Mouse (Mus musculus) lung, embryonic 16.5 days (tissue): ENCODE measurements at regions not wholly inside any gene's neighbourhood (a gene's known extent, or its start where the extent isn't known, plus 50 kb on each side); places are given as distances from the start of the nearest gene placed in this dataset.

ENCODE experiments used
- ATAC-seq: fragments of 200-750 bp; cut with Nextera tagmentation; 2 replicates; pipeline ENCODE4 v1.8.0; 2017; ENCODE audit warnings: low read depth, mild to moderate bottlenecking, moderate library complexity
- H3K27ac ChIP-seq: fragments of 300-500 bp; sonication (generic); 2 replicates; pipeline ENCODE4 v1.5.1; 2014; ENCODE audit warnings: mild to moderate bottlenecking, control low read depth, low read length
- H3K27me3 ChIP-seq: fragments of 300-500 bp; sonication (generic); 2 replicates; pipeline ENCODE4 v1.6.1; 2014; ENCODE audit warnings: low read depth, low read length, mixed read lengths; ENCODE audit not compliant: control insufficient read depth, insufficient read depth
- H3K36me3 ChIP-seq: fragments of 300-500 bp; sonication (generic); 2 replicates; pipeline ENCODE4 v1.6.1; 2014; ENCODE audit warnings: low read length; ENCODE audit not compliant: control insufficient read depth, insufficient read depth
- H3K4me1 ChIP-seq: fragments of 300-500 bp; sonication (generic); replicated peaks from 2 replicates; pipeline ENCODE4 v1.6.1; 2014; ENCODE audit warnings: low read length, mixed read lengths; ENCODE audit not compliant: control insufficient read depth, insufficient read depth
- H3K4me2 ChIP-seq: fragments of 300-500 bp; sonication (generic); 2 replicates; pipeline ENCODE4 v1.6.1; 2014; ENCODE audit warnings: low read depth, low read length, control low read depth
- H3K4me3 ChIP-seq: fragments of 300-500 bp; sonication (generic); 2 replicates; pipeline ENCODE4 v1.5.1; 2014; ENCODE audit warnings: mild to moderate bottlenecking, low read length, control low read depth
- H3K9ac ChIP-seq: fragments of 300-500 bp; sonication (generic); 2 replicates; pipeline ENCODE4 v1.6.1; 2014; ENCODE audit warnings: low read length, control low read depth
- H3K9me3 ChIP-seq: fragments of 300-500 bp; sonication (generic); 2 replicates; pipeline ENCODE4 v1.6.1; 2016; ENCODE audit warnings: low read length; ENCODE audit not compliant: control insufficient read depth
- WGBS: fragments of 180-500 bp; shearing (Covaris S2); extraction: QIAGEN DNeasy Blood & Tissue Kit; methylation state at CpG from one replicate; pipeline ENCODE4 v1.1.7; 2014; 5-methylcytosine and 5-hydroxymethylcytosine counted together

DNA sequence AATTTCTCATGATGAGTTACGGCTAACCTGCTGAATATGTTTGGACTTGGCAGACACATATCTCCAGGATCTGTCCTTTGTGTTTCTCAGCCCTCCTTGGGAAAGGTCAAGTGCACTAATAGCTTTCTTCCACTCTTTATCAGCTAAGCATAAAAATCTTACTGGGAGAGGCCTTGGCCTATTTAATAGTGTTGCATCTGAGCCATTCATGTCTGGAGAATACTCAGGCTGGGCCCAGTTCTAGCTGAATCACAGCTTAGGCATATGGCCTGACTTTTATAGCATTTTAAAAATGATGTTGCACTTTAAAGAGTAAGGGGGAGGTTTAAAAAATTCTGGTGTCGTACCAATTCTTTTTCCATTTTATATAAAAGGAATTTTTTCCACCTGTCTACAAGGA is 166.4 kb upstream of the Tas2r134 start:
- H3K4me1 ChIP-seq, result no peaks in the 10 kb centered on the region
- ATAC-seq, result no peak
- H3K9me3 ChIP-seq, result no peaks in the 10 kb centered on the region
- H3K4me3 ChIP-seq, result no peak overlapping the region
- 80% methylated on average over 2 of the region's 2 CpGs for WGBS
- H3K4me2 ChIP-seq, result no peak overlapping the region
- no peak overlapping the region for H3K9ac ChIP-seq
- H3K27me3 ChIP-seq, result no peaks in the 10 kb centered on the region
- no peaks in the 10 kb centered on the region for H3K36me3 ChIP-seq
- no peak overlapping the region for H3K27ac ChIP-seq

DNA sequence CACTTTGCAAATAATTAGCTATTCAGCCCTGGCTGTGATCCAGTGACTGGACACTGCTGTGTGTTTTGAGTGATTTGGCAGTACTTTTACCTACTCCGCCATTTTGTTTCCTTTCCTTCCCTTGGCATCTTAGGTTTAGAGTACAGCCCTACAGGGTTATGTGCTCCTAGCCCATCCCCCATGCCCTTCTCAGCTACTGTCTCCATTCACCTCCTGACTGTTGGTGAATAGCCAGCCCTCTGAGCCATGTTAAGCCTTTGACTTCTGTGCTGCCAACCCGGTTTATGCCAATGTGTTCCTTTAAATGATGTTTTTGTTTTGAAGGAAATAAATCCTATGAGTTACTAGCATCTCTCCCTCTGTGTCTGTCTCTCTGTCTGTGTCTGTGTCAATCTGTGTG is 167.8 kb upstream of the Tas2r134 start:
- WGBS, result 88% methylated on average over 2 of the region's 2 CpGs
- Histone ChIP-seq H3K4me2 (no peak overlapping the region), H3K36me3 (no peaks in the 10 kb centered on the region), H3K4me1 (no peaks in the 10 kb centered on the region), H3K4me3 (no peak overlapping the region), H3K27ac (no peak overlapping the region), H3K9me3 (no peaks in the 10 kb centered on the region), H3K9ac (no peak overlapping the region), H3K27me3 (no peaks in the 10 kb centered on the region)
- ATAC-seq, result no peak

DNA sequence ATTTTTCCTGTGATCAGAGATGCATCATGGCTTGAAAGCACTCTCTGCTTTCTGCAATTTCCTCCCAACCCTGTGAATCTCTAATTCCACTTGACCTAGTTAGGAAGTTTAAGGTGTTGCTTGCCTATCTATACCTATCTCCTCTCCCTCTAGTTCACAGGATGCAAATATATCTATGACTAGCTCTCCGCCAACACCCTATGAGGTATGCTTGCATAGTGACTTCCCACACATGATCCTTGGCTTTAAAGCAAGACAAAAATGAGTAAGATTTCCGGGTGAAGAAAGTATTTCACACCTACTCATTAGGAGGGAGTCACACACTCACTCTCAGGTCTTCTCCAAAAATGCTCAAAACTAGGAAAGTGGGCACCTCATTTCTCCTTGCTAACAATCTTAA is 169.6 kb upstream of the Tas2r134 start:
- no peak overlapping the region for H3K27ac ChIP-seq
- H3K4me1 ChIP-seq, result no peaks in the 10 kb centered on the region
- H3K36me3 ChIP-seq, result no peaks in the 10 kb centered on the region
- no peak overlapping the region for H3K4me3 ChIP-seq
- WGBS, result 76% methylated on average over 2 of the region's 2 CpGs
- no peaks in the 10 kb centered on the region for H3K27me3 ChIP-seq
- H3K9me3 ChIP-seq, result no peaks in the 10 kb centered on the region
- ATAC-seq, result no peak
- no peak overlapping the region for H3K9ac ChIP-seq
- no peak overlapping the region for H3K4me2 ChIP-seq

DNA sequence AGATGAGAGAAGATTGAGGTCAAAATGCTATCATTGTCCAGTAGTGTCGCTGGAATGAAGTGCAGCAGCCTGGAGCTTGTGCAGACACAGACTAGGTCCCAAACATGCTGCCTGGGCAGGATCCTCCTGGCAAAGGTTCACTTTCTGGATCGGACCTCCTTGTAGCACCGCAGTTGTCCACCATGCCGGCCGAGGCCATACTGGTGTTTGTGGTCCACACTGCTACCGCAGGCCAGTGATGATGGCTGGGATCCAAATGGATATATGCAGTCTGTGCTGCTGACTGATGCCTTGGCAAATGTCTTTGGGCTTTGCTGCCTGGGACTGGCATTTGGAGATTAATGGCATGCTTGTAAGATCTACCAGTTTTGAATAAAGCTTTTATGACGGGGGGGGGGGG is 174.5 kb upstream of the Tas2r134 start:
- no peaks in the 10 kb centered on the region for H3K27me3 ChIP-seq
- H3K9ac ChIP-seq, result no peak overlapping the region
- H3K36me3 ChIP-seq, result no peaks in the 10 kb centered on the region
- ATAC-seq, result no peak
- H3K4me1 ChIP-seq, result no peaks in the 10 kb centered on the region
- no peak overlapping the region for H3K4me3 ChIP-seq
- WGBS, result 67% methylated on average over 7 of the region's 7 CpGs
- no peaks in the 10 kb centered on the region for H3K9me3 ChIP-seq
- no peak overlapping the region for H3K4me2 ChIP-seq
- H3K27ac ChIP-seq, result no peak overlapping the region

DNA sequence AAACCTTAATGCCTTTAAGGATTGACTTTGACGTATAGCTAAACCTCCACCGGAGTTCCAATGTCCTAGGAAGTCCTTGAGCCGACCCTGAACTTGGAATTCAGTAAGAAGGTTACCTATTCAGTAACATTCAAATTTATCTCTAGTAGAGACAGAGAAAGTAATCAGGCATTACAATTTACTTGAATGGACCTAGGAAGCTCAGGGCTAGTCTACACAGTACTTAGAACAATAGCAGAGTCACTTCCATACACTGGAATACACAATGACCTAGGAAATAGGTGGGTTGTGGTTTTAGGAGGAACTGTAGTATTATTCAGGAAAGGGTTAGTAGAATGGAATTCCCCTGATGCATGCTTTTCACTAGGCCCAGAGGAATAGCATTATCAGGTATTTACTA is 179.2 kb upstream of the Tas2r134 start:
- H3K36me3 ChIP-seq, result no peaks in the 10 kb centered on the region
- no peaks in the 10 kb centered on the region for H3K4me1 ChIP-seq
- H3K9ac ChIP-seq, result no peak overlapping the region
- H3K4me2 ChIP-seq, result no peak overlapping the region
- no peaks in the 10 kb centered on the region for H3K9me3 ChIP-seq
- no peak overlapping the region for H3K27ac ChIP-seq
- H3K27me3 ChIP-seq, result no peaks in the 10 kb centered on the region
- WGBS, result 92% methylated on average over 3 of the region's 3 CpGs
- ATAC-seq, result no peak
- H3K4me3 ChIP-seq, result no peak overlapping the region

DNA sequence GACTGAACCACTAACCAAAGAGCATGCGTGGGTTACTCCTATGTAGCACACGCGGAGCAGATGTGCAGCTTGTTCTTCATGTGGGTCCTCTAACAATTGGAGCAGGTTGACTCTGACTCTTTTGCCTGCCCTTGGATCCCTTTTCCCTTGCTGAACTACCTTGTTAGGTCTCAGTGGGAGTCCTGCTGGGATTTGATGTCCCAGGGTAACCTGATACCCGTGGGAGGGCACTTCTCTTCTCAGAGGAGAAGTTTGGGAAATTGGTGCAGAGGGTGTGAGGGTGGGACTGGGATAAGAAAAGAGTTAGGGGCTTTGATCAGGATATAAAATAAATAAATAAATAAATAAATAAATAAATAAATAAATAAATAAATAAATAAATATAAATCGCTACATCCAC is 179.7 kb upstream of the Tas2r134 start:
- Histone ChIP-seq H3K9me3 (no peaks in the 10 kb centered on the region), H3K27me3 (no peaks in the 10 kb centered on the region), H3K27ac (no peak overlapping the region), H3K4me3 (no peak overlapping the region), H3K4me2 (no peak overlapping the region), H3K36me3 (no peaks in the 10 kb centered on the region), H3K9ac (no peak overlapping the region), H3K4me1 (no peaks in the 10 kb centered on the region)
- no peak for ATAC-seq
- WGBS, result 93% methylated on average over 5 of the region's 5 CpGs

DNA sequence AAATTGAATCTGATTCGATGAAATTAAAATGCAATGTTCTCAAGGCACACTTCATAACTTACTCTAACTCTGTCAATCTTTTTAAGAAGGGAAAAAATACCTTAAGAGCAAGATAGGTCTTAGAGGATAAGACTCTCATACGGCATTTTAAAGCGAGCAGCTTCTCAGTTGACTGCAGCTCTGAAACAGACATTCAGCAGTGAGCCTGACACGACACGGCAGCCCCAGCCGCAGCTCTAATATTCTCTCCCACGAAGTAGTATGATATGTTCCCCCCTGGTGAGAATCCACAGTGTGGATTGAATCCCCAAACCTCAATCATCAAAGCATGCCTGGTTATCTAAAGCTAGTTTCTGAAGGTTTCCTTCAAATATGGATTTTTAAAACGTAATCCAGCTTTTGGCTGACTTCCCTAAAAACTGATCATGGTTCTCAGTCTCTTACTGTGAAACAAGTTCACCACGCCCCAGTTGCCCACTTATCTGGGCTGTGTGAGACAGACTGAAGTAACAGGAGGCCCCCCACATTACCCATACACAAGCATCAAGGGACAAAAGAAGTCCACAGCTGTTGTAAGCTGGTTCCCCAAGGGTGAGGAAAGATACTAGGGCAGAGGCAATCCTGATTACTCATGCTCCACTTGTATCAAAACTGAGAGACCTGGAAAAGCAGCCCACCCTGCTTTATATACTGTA is 182.8 kb upstream of the Tas2r134 start:
- no peaks in the 10 kb centered on the region for H3K4me1 ChIP-seq
- no peaks in the 10 kb centered on the region for H3K36me3 ChIP-seq
- H3K4me2 ChIP-seq, result no peak overlapping the region
- no peak overlapping the region for H3K4me3 ChIP-seq
- ATAC-seq, result no peak
- H3K9ac ChIP-seq, result no peak overlapping the region
- 50% methylated on average over 9 of the region's 9 CpGs for WGBS
- H3K27me3 ChIP-seq, result no peaks in the 10 kb centered on the region
- no peaks in the 10 kb centered on the region for H3K9me3 ChIP-seq
- no peak overlapping the region for H3K27ac ChIP-seq

DNA sequence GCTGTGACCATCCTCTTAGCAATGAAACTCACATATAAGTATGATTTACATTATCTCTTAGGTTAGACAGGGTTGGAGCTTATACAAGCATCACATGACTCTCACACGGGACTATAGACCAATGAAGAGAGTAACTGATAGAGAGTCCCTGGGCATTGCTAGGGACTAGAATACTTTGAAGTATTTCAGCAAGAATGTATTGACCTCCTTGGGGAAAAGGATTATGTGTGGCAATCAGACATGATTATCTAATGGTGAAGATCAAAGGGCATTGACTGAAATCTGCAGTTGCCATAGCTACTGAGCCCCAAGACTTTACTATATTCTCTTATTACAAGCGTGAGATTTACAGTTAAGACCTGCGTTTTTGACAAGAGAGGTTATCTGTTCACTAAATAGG is 183.4 kb upstream of the Tas2r134 start:
- Histone ChIP-seq H3K36me3 (no peaks in the 10 kb centered on the region), H3K4me1 (no peaks in the 10 kb centered on the region), H3K27ac (no peak overlapping the region), H3K27me3 (no peaks in the 10 kb centered on the region), H3K4me3 (no peak overlapping the region), H3K9me3 (no peaks in the 10 kb centered on the region), H3K4me2 (no peak overlapping the region), H3K9ac (no peak overlapping the region)
- 43% methylated on average over 3 of the region's 3 CpGs for WGBS
- no peak for ATAC-seq

DNA sequence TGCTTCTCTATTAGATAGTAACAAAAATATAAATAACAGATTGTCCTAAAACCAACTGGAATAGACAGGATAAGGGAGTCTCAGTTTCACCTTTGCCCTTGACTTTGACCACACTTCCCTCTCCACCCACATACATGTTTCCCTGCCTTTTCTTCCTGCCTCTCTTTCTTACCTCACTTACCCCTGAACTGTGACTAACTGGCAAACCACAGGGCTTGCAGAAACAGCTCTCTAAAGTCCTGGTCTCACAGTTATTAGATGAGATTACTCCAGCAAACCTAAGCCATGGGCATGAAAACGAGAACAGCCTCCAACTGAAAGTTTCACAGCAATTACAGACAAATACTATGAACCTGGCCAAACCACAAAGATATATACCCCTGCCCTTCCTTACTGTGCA is 188.3 kb upstream of the Tas2r134 start:
- Histone ChIP-seq H3K27ac (no peak overlapping the region), H3K4me2 (no peak overlapping the region), H3K9me3 (no peaks in the 10 kb centered on the region), H3K4me1 (no peaks in the 10 kb centered on the region), H3K4me3 (no peak overlapping the region), H3K9ac (no peak overlapping the region), H3K27me3 (no peaks in the 10 kb centered on the region), H3K36me3 (no peaks in the 10 kb centered on the region)
- no peak for ATAC-seq
- WGBS, result 74% methylated on average over 1 of the region's 1 CpGs

DNA sequence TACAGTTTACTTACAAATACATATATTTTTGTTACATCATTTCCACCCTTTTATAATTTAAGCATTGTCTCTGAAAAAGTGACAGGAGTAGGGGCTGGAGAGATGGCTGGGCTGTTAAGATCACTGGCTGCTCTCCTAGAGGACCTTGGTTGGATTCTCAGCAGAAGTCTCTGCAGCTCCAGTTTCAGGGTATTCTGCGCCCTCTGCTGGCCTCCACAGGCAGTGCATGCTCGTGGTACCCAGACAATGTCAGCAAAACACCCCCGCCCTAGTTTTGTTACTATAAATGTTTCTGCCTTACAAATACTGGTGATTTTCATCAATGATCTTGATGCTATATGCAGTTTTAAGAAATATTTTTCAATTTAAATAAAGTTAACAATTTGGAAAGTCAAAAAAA is 190.7 kb upstream of the Tas2r134 start:
- Histone ChIP-seq H3K4me1 (no peaks in the 10 kb centered on the region), H3K36me3 (no peaks in the 10 kb centered on the region), H3K4me3 (no peak overlapping the region), H3K9ac (no peak overlapping the region), H3K27me3 (no peaks in the 10 kb centered on the region), H3K27ac (no peak overlapping the region), H3K4me2 (no peak overlapping the region), H3K9me3 (no peaks in the 10 kb centered on the region)
- no peak for ATAC-seq
- WGBS, result 48% methylated on average over 3 of the region's 3 CpGs
